ENCODE assay signal across 9 mouse cellular contexts in the genomic region with DNA sequence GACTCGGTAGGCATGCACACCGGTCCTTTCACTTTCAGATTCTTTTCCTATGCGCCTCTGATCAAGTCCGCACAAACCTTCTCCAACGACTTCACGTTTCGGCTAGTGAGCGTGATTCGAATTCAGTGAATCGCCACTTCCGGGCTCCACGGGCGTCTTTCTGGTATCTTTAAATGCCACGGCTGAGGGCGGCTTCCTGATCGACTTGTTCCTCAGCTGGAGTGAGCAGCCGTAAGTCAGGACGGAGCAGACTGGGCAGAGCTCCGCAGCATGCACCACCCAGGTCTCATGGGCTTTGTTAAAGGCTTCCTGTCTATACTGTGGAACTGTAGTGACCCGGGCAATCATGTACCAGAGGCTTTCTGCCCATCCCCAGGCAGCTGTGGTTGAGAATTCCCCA. TPM values are rescaled to one million over a fixed set of nuclear protein-coding genes. Genes with fewer than 3 reads are reported as not detected.
DNase-seq lines count a peak whose midpoint lies in the region; ATAC-seq lines count a peak whose summit lies in the region.
"Had no signal": no experiment of that assay in that cellular context is flagged by ENCODE, and none has a peak within 500 bp of the region (broad histone marks: within the 10 kb centered on the region; RNA-seq: fewer than 3 reads in every experiment).

No protein-coding gene starts in this region.

- 86% methylated on average over 20 of the region's 20 CpGs for WGBS in kidney, embryonic 16.5 days
- 85% methylated on average over 20 of the region's 20 CpGs for WGBS in lung, embryonic 15.5 days

- no peaks in the 10 kb centered on the region for H3K4me1 ChIP-seq in kidney, embryonic 16.5 days (ENCODE audit: insufficient read depth, low read length)
- H3K4me1 ChIP-seq in lung, embryonic 15.5 days: no peaks in the 10 kb centered on the region

- H3K27ac ChIP-seq in kidney, embryonic 16.5 days (ENCODE audit: low read length): no peak overlapping the region
- H3K27ac ChIP-seq in lung, embryonic 15.5 days: no peak overlapping the region

- H3K4me3 ChIP-seq in kidney, embryonic 16.5 days (ENCODE audit: low read length): no peak overlapping the region
- H3K4me3 ChIP-seq in lung, embryonic 15.5 days: no peak overlapping the region

- intact Hi-C loops in gastrocnemius, postnatal 14 days (cut with DNase I; ENCODE audit: low total_unique reads): no loop called here

- no peak overlapping the region for H3K4me2 ChIP-seq in kidney, embryonic 16.5 days (replicated peaks; ENCODE audit: low read depth, low read length)
- H3K4me2 ChIP-seq in lung, embryonic 15.5 days: 0 out of 2 replicates have a peak overlapping the region, but pooled peaks have one; percentile 4

- peaks cover 9% of the 10 kb centered on the region; the same call in 1 of the 2 replicates for H3K9me3 ChIP-seq in kidney, embryonic 16.5 days (ENCODE audit: low read length)
- no peaks in the 10 kb centered on the region for H3K9me3 ChIP-seq in lung, embryonic 15.5 days

- H3K36me3 ChIP-seq in kidney, embryonic 16.5 days (ENCODE audit: insufficient read depth, low read length): no peaks in the 10 kb centered on the region
- H3K36me3 ChIP-seq in lung, embryonic 15.5 days: no peaks in the 10 kb centered on the region
- H3K36me3 ChIP-seq in splenic B cell, adult 2 months (ENCODE audit: control insufficient read depth, insufficient read depth, low read length, poor library complexity, severe bottlenecking): no peaks in the 10 kb centered on the region; the same call in 1 of the 2 replicates

- peak; percentile 17 for DNase-seq in kidney, adult 18-20 months
- peak; percentile 66 for DNase-seq in splenic B cell, adult 2 months (ENCODE audit: low read depth, low spot score)
- no peak for DNase-seq in cerebellum, adult 11 months
- DNase-seq in gastrocnemius, postnatal 14 days: no peak
- DNase-seq in urinary bladder, postnatal 25 days (ENCODE audit: low spot score): no peak
- DNase-seq: left cerebral cortex, postnatal 4 days had no signal

- H3K27me3 ChIP-seq in kidney, embryonic 16.5 days (ENCODE audit: insufficient read depth, low read length): no peaks in the 10 kb centered on the region
- H3K27me3 ChIP-seq in lung, embryonic 15.5 days: no peaks in the 10 kb centered on the region
- H3K27me3 ChIP-seq in splenic B cell, adult 2 months (ENCODE audit: control insufficient read depth, insufficient read depth, low read length, poor library complexity, severe bottlenecking): no peaks in the 10 kb centered on the region

- no peak overlapping the region for H3K9ac ChIP-seq in kidney, embryonic 16.5 days (replicated peaks; ENCODE audit: low read length)
- H3K9ac ChIP-seq in lung, embryonic 15.5 days: no peak overlapping the region

- no peak; the same call in 1 of the 2 replicates for ATAC-seq in kidney, embryonic 16.5 days (ENCODE audit: low FRiP score, low TSS enrichment)
- peak; percentile 82 for ATAC-seq in activated CD4-positive, CD25-positive, alpha-beta regulatory T cell, adult 4 months
- no peak for ATAC-seq in lung, embryonic 15.5 days (ENCODE audit: borderline replicate concordance, extremely low read depth, low FRiP score, low TSS enrichment)

RNA-seq across cellular contexts. Expression of gene Mgst2, which starts 23.5 kb away (rescaled TPM):
- 1.1 and 1.6 TPM in 2 replicates for polyA plus RNA-seq in kidney, embryonic 16.5 days (2015; fragmentation: Nextera tagmentation; extraction: Ambion mirVana)
- 100 to 1,000 TPM in 1 of 2 experiments, 10 to 100 TPM in 1; 82.2 to 161 TPM for polyA plus RNA-seq in activated CD4-positive, CD25-positive, alpha-beta regulatory T cell, adult 4 months (2017; shearing (Covaris generic))
- 2.8 and 3.2 TPM in 2 replicates for polyA plus RNA-seq in lung, embryonic 15.5 days (2015; fragmentation: Nextera tagmentation; extraction: Ambion mirVana)
- total RNA-seq in gastrocnemius, postnatal 14 days (2021): under 1 TPM; 0.33 to 0.49 TPM

Comparison
In these comparisons a context has a peak if more than half of its experiments do, and no peak if none do; other contexts are left out.
1. DNase-seq: peak in kidney, adult 18-20 months (single experiment) and splenic B cell, adult 2 months (single experiment); none in cerebellum, adult 11 months (single experiment), gastrocnemius, postnatal 14 days (single experiment) and urinary bladder, postnatal 25 days (single experiment).
2. RNA of gene Mgst2, which starts 23.5 kb away (polyA plus RNA-seq): 82.2 to 161 TPM in activated CD4-positive, CD25-positive, alpha-beta regulatory T cell, adult 4 months; 2.8 to 3.2 TPM in lung, embryonic 15.5 days and 1.1 to 1.6 TPM in kidney, embryonic 16.5 days; every median in the first group is over 10 times any median in the second.